Mouse (Mus musculus): Measurements from ENCODE around the gene Timp2. TPM values are rescaled to one million over a fixed set of nuclear protein-coding genes. Genes with fewer than 3 reads are reported as not detected.

Gene Timp2
- 78.7 and 83.3 TPM in 2 replicates for polyA plus RNA-seq (2012; rRNA removed)

DNA sequence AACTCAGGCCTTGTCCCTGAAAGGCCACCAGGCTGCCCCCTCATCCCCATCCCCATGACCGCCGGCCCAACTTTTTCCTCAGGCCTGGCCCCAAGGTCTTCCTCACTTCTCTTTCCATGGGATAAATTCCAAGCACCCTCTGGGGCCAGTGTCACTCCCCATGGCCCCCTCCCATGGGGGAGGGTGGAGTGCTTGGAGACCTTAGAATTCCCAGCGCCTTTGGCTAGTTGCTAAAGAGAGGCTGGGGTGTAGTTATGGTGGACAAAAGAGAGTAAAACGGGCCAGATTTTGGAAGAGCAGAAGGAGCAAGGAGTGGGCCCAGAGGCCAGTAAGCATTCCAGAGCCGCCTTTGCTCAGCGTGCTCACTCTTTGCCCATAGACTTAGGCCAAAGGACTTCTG, at the start of gene Timp2:
Gene Timp2 (minus strand): TSS at position 101 of the 400 bp plus-strand sequence.
- Histone ChIP-seq H3K27me3 (replicated peaks; ENCODE audit: control insufficient read depth, insufficient read depth, low read length) (no peaks in the 10 kb centered on the region), H3K27ac (ENCODE audit: insufficient read depth, low read depth, low read length) (peak within 1 kb of the TSS; percentile 71; the same call in 1 of the 2 replicates), H3K4me3 (ENCODE audit: insufficient read depth, low read depth, low read length) (peak within 1 kb of the TSS; percentile 66), H3K4me1 (ENCODE audit: control insufficient read depth, insufficient read depth, low read length) (no peaks in the 10 kb centered on the region), H3K36me3 (ENCODE audit: control insufficient read depth, insufficient read depth, low read length) (no peaks in the 10 kb centered on the region)
- TF ChIP-seq POLR2A (IDR thresholded peaks at IDR 0.05; ENCODE audit: low read depth, low read length) (no peak), CTCF (conservative IDR thresholded peaks at IDR 0.05; ENCODE audit: insufficient read depth, insufficient read length, low read depth, low read length) (no peak)
- no peak for DNase-seq
- WGBS, result 47% methylated on average over 6 of the region's 6 CpGs

- Histone ChIP-seq H3K36me3 (ENCODE audit: control insufficient read depth, insufficient read depth, low read length) (peaks cover 4% of the 10 kb centered on the region; the same call in 1 of the 2 replicates), H3K27ac (ENCODE audit: insufficient read depth, low read depth, low read length) (no peak overlapping the region), H3K4me3 (ENCODE audit: insufficient read depth, low read depth, low read length) (no peak overlapping the region), H3K4me1 (ENCODE audit: control insufficient read depth, insufficient read depth, low read length) (peaks cover 9% of the 10 kb centered on the region), H3K27me3 (replicated peaks; ENCODE audit: control insufficient read depth, insufficient read depth, low read length) (no peaks in the 10 kb centered on the region)
- TF ChIP-seq CTCF (conservative IDR thresholded peaks at IDR 0.05; ENCODE audit: insufficient read depth, insufficient read length, low read depth, low read length) (no peak), POLR2A (IDR thresholded peaks at IDR 0.05; ENCODE audit: low read depth, low read length) (no peak)
- WGBS, result 92% methylated on average over 8 of the region's 8 CpGs
- no peak for DNase-seq
Measured at GRCm38 (mm10) chr11:118405311-118405710, 49.8 kb upstream of the Timp2 start.

GRCm38 (mm10) chr11:118403951-118404899, 48.7 kb upstream of the Timp2 start:
- no peak for TF ChIP-seq POLR2A (IDR thresholded peaks at IDR 0.05; ENCODE audit: low read depth, low read length)
- TF ChIP-seq CTCF (conservative IDR thresholded peaks at IDR 0.05; ENCODE audit: insufficient read depth, insufficient read length, low read depth, low read length), result no peak
- Histone ChIP-seq H3K27ac (ENCODE audit: insufficient read depth, low read depth, low read length) (no peak overlapping the region), H3K4me3 (ENCODE audit: insufficient read depth, low read depth, low read length) (no peak overlapping the region), H3K4me1 (ENCODE audit: control insufficient read depth, insufficient read depth, low read length) (peaks cover 9% of the 10 kb centered on the region), H3K36me3 (ENCODE audit: control insufficient read depth, insufficient read depth, low read length) (peaks cover 4% of the 10 kb centered on the region; the same call in 1 of the 2 replicates), H3K27me3 (replicated peaks; ENCODE audit: control insufficient read depth, insufficient read depth, low read length) (no peaks in the 10 kb centered on the region)
- WGBS, result 53% methylated on average over 6 of the region's 6 CpGs
- DNase-seq, result no peak

DNA sequence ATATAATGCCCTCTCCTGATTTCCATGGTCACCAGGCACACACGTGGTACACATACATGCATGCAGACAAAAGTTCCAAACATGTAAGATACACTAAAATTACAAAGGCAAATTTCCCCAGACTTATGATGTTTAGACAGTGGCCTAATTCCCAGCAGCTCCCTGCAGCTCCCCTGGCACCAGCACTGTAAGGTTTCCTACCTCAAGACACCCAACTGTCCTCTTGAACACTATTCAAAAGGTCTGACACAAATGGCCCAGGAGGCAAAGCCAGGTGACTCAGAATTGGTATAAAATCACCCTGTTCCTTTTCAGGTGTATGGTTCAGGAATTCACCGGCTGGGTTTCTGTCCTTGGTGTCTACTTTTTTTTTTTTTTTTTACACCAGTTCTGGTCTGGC, 47.6 kb upstream of the Timp2 start:
- Histone ChIP-seq H3K4me3 (ENCODE audit: insufficient read depth, low read depth, low read length) (no peak overlapping the region), H3K27me3 (replicated peaks; ENCODE audit: control insufficient read depth, insufficient read depth, low read length) (no peaks in the 10 kb centered on the region), H3K36me3 (ENCODE audit: control insufficient read depth, insufficient read depth, low read length) (peaks cover 4% of the 10 kb centered on the region; the same call in 1 of the 2 replicates), H3K4me1 (ENCODE audit: control insufficient read depth, insufficient read depth, low read length) (peaks cover 9% of the 10 kb centered on the region), H3K27ac (ENCODE audit: insufficient read depth, low read depth, low read length) (no peak overlapping the region)
- TF ChIP-seq POLR2A (IDR thresholded peaks at IDR 0.05; ENCODE audit: low read depth, low read length) (no peak), CTCF (conservative IDR thresholded peaks at IDR 0.05; ENCODE audit: insufficient read depth, insufficient read length, low read depth, low read length) (no peak)
- no peak for DNase-seq
- WGBS, result 86% methylated on average over 2 of the region's 2 CpGs

DNA sequence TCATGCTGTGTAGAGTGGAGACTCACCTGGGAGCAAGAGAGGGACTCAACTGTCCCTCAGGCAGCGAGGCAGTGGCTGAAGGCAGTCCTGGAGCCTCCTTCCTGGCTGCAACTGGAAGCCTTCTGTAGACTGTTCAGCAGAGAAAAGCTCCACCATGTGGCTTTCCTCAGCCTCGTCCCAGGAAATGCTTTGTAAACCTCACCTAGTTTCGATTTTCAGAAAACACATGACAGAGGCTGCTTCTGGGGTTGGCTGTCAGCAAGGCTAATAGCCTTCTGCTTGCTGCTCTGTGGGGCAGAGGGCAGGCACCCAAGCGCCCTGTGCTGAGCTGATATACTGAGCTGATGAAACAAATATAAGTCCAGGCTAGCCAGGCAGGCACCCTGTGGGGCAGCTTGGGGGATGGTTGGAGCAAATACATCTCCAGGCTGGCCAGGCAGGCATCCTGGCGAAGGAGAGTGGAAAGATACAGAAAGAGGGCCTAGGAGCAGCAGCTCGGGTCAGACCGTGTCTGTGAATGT, 46.3 kb upstream of the Timp2 start, which contains the start of gene Lgals3bp:
Gene Lgals3bp (minus strand): TSS at position 333 of the 521 bp plus-strand sequence.
- WGBS, result 12% methylated on average over 7 of the region's 7 CpGs
- Histone ChIP-seq H3K36me3 (ENCODE audit: control insufficient read depth, insufficient read depth, low read length) (no peaks in the 10 kb centered on the region), H3K27ac (ENCODE audit: insufficient read depth, low read depth, low read length) (peak within 1 kb of the TSS; percentile 80), H3K27me3 (replicated peaks; ENCODE audit: control insufficient read depth, insufficient read depth, low read length) (no peaks in the 10 kb centered on the region), H3K4me3 (ENCODE audit: insufficient read depth, low read depth, low read length) (peak within 1 kb of the TSS; percentile 60), H3K4me1 (ENCODE audit: control insufficient read depth, insufficient read depth, low read length) (peaks cover 9% of the 10 kb centered on the region)
- TF ChIP-seq POLR2A (IDR thresholded peaks at IDR 0.05; ENCODE audit: low read depth, low read length) (no peak), CTCF (conservative IDR thresholded peaks at IDR 0.05; ENCODE audit: insufficient read depth, insufficient read length, low read depth, low read length) (peak; percentile 48)
- DNase-seq, result peak; percentile 87

DNA sequence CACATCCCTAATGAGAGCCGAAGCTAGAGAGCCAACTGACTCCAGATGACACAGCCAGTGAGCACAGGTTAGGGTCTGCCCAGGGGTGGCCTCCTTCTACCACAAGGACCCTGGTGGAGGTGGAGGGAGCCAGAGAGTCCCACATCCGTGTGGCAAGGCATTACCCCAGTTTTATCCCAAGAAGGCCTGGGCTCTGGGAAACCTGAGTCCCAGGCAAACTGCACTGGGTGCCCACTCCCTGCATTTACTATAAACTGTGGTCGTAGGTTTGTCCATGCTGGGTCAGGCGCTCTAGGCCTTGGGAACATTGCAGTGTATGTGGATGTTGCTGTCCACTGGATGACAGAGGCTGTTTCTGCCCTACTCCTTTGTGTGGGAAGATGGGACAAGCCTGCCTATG, 45.7 kb upstream of the Timp2 start:
- DNase-seq, result no peak
- peak overlapping the region; percentile 60 for H3K4me3 ChIP-seq (ENCODE audit: insufficient read depth, low read depth, low read length)
- no peak for TF ChIP-seq POLR2A (IDR thresholded peaks at IDR 0.05; ENCODE audit: low read depth, low read length)
- no peak for TF ChIP-seq CTCF (conservative IDR thresholded peaks at IDR 0.05; ENCODE audit: insufficient read depth, insufficient read length, low read depth, low read length)
- no peaks in the 10 kb centered on the region for H3K36me3 ChIP-seq (ENCODE audit: control insufficient read depth, insufficient read depth, low read length)
- H3K27me3 ChIP-seq (replicated peaks; ENCODE audit: control insufficient read depth, insufficient read depth, low read length), result no peaks in the 10 kb centered on the region
- H3K27ac ChIP-seq (ENCODE audit: insufficient read depth, low read depth, low read length), result peak overlapping the region; percentile 69
- peaks cover 7% of the 10 kb centered on the region for H3K4me1 ChIP-seq (ENCODE audit: control insufficient read depth, insufficient read depth, low read length)
- 67% methylated on average over 4 of the region's 4 CpGs for WGBS

DNA sequence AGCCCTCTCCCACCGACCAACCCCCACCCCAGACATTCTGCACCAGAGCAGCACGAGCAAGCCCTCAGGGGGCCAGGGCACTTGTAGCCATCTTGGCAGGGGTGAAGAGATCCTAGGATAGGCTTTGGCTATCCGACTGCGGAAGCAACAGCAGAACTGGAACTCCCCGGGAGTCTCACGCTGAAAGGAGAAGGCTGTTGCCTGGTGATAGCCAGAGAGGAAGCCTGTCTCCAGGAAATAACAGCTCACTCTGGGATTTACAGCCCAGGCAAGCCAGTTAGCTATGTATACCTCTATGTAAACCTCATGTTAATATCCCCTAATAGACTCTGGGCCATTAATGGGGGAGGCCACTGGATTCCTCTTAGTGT, 45.0 kb upstream of the Timp2 start:
- peak overlapping the region; percentile 23 for H3K4me3 ChIP-seq (ENCODE audit: insufficient read depth, low read depth, low read length)
- 24% methylated on average over 6 of the region's 6 CpGs for WGBS
- peak overlapping the region; percentile 69; the same call in 1 of the 2 replicates for H3K27ac ChIP-seq (ENCODE audit: insufficient read depth, low read depth, low read length)
- H3K36me3 ChIP-seq (ENCODE audit: control insufficient read depth, insufficient read depth, low read length), result no peaks in the 10 kb centered on the region
- peaks cover 5% of the 10 kb centered on the region for H3K4me1 ChIP-seq (ENCODE audit: control insufficient read depth, insufficient read depth, low read length)
- H3K27me3 ChIP-seq (replicated peaks; ENCODE audit: control insufficient read depth, insufficient read depth, low read length), result no peaks in the 10 kb centered on the region
- TF ChIP-seq CTCF (conservative IDR thresholded peaks at IDR 0.05; ENCODE audit: insufficient read depth, insufficient read length, low read depth, low read length) (no peak), POLR2A (IDR thresholded peaks at IDR 0.05; ENCODE audit: low read depth, low read length) (no peak)
- DNase-seq, result peak; percentile 53
